Mouse (Mus musculus): ENCODE data around the gene Sectm1a.

DNA sequence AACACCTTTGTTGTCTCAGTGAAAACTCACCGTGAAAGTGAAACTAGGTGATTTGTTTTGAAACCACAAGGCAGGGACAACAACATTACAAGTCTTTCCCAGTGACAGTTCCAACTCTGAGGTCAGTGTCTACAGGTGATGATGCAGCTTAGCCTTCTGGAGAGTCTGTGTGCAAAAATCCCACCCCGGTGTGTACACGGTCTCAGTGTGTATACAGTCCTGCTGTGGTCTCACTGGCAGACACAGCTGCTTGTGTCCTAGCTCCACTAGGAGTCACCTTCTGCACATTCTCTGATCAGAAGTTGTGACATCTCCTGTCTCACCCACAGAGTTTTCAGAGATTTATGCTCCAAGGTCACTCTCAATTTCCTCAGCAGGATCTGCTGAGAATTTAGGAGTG lies 16.8 kb downstream of the Sectm1a start:
- TF ChIP-seq CTCF (IDR thresholded peaks at IDR 0.05; ENCODE audit: borderline replicate concordance, extremely low read depth, insufficient read depth, insufficient read length): peak; percentile 2; the same call in 1 of the 2 replicates
- no peak for TF ChIP-seq POLR2A (IDR thresholded peaks at IDR 0.05; ENCODE audit: borderline replicate concordance, extremely low read depth, insufficient read depth, insufficient read length, poor library complexity, severe bottlenecking)

Data from brain, embryonic 14.5 days (tissue).